Mouse (Mus musculus) left cerebral cortex, postnatal 14 days (tissue): ENCODE measurements at regions not wholly inside any gene's neighbourhood (a gene's known extent, or its start where the extent isn't known, plus 50 kb on each side); places are given as distances from the start of the nearest gene placed in this dataset.
A peak's percentile ranks its signal among the peaks of the same experiment; 100 is the strongest.

Experiments
- DNase-seq, 2 experiments: peaks; one replicate each; pipeline ENCODE4 v3.0.0; 2021 to 2022; ENCODE audit warnings: low spot score in 2 of 2, mixed read lengths in 1 of 2
- intact Hi-C: fragments of 180-260 bp; cut with DNase I; formaldehyde crosslinking; loops from one replicate; pipeline ENCODE4 v1.15.1; 2025

GRCm38 (mm10) chr13:52154111-52154843 lies 307.8 kb downstream of the Gadd45g start:
- DNase-seq: peak; percentile 26 to 68
- intact Hi-C loops: no loop called here

- intact Hi-C loops: no loop called here
These were observed 308.5 kb downstream of the Gadd45g start for GRCm38 (mm10) chr13:52154844-52155587.

GRCm38 (mm10) chr13:52155588-52156086 lies 309.2 kb downstream of the Gadd45g start:
- intact Hi-C loops: no loop called here
- DNase-seq: peak; percentile 19 to 20

More at GRCm38 (mm10) chr13:52154844-52155587, 308.5 kb downstream of the Gadd45g start:
- peak; percentile 57 to 87 for DNase-seq

GRCm38 (mm10) chr13:52162676-52163075 lies 316.2 kb downstream of the Gadd45g start:
- intact Hi-C loops: no loop called here
- no peak for DNase-seq

GRCm38 (mm10) chr13:52165531-52165930 lies 319.1 kb downstream of the Gadd45g start:
- intact Hi-C loops: no loop called here
- no peak for DNase-seq

GRCm38 (mm10) chr13:52167968-52168367 lies 321.5 kb downstream of the Gadd45g start:
- intact Hi-C loops: no loop called here
- DNase-seq: no peak

GRCm38 (mm10) chr13:52172706-52173346 lies 326.3 kb downstream of the Gadd45g start:
- no peak for DNase-seq
- intact Hi-C loops: no loop called here

GRCm38 (mm10) chr13:52175665-52176064 lies 329.2 kb downstream of the Gadd45g start:
- intact Hi-C loops: no loop called here

GRCm38 (mm10) chr13:52179977-52180376 lies 333.5 kb downstream of the Gadd45g start:
- DNase-seq: no peak
- intact Hi-C loops: no loop called here

More at GRCm38 (mm10) chr13:52175665-52176064, 329.2 kb downstream of the Gadd45g start:
- DNase-seq: no peak

- DNase-seq: no peak
- intact Hi-C loops: no loop called here
These were observed 337.2 kb downstream of the Gadd45g start for GRCm38 (mm10) chr13:52183635-52184034.

GRCm38 (mm10) chr13:52185574-52185973 lies 339.1 kb downstream of the Gadd45g start:
- intact Hi-C loops: no loop called here
- no peak for DNase-seq

GRCm38 (mm10) chr13:52187841-52188604 lies 341.5 kb downstream of the Gadd45g start:
- intact Hi-C loops: no loop called here
- no peak for DNase-seq

GRCm38 (mm10) chr13:52188605-52189003 lies 342.1 kb downstream of the Gadd45g start:
- DNase-seq: no peak
- intact Hi-C loops: no loop called here

- intact Hi-C loops: no loop called here
- DNase-seq: no peak
These were observed 341.6 kb downstream of the Diras2 start for GRCm38 (mm10) chr13:52189382-52189923.

- no peak for DNase-seq
- intact Hi-C loops: no loop called here
These were observed 340.8 kb downstream of the Diras2 start for GRCm38 (mm10) chr13:52190256-52190655.

- no peak for DNase-seq
- intact Hi-C loops: no loop called here
These were observed 340.1 kb downstream of the Diras2 start for GRCm38 (mm10) chr13:52190848-52191590.

- no peak for DNase-seq
- intact Hi-C loops: no loop called here
These were observed 334.2 kb downstream of the Diras2 start for GRCm38 (mm10) chr13:52196917-52197316.

GRCm38 (mm10) chr13:52198649-52199348 lies 332.3 kb downstream of the Diras2 start:
- DNase-seq: no peak
- intact Hi-C loops: no loop called here
